In the genomic region with DNA sequence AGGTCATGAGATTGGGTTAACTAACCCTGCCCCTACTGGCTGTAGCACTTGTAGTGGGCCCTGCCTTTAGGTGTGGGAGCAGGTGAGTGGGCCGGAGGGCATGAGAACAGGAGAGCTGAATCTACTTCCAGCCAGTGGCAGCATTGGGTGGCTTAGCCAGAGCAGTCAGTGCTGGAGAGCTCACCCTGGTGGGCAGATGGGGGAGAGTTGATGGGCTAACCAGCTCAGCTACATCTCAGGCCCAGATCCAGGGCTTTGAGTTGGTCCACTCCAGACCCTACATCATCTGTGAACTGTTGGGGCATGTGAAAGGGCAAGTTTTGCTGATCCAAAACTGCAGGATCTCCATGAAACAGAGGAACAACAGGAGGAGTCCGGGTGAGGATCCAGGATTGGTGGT, we compare ENCODE assay signal across 36 mouse cellular contexts. TPM values are rescaled to one million over a fixed set of nuclear protein-coding genes. Genes with fewer than 3 reads are reported as not detected.
DNase-seq lines count a peak whose midpoint lies in the region; ATAC-seq and TF ChIP-seq lines count a peak whose summit lies in the region.
"Had no signal": no experiment of that assay in that cellular context is flagged by ENCODE, and none has a peak within 500 bp of the region (broad histone marks: within the 10 kb centered on the region; RNA-seq: fewer than 3 reads in every experiment).

No protein-coding gene starts in this region.

- in situ Hi-C loops in CH12.LX (cut with MboI; ENCODE audit: low pct_ligation_motif_present, low pct_unique_long_range_greater_than_20kb, low sequenced_read_pairs): no loop called here

- TF ChIP-seq RAD21 in CH12.LX (IDR thresholded peaks at IDR 0.05; ENCODE audit: low read depth, low read length): peak; percentile 10

- 88% methylated on average over 2 of the region's 2 CpGs for WGBS in heart, embryonic 10.5 days
- 85% methylated on average over 2 of the region's 2 CpGs for WGBS in heart, embryonic 12.5 days
- WGBS in lung, adult 2 months: 89% methylated on average over 2 of the region's 2 CpGs

- H3K4me2 ChIP-seq in heart, embryonic 12.5 days: no peak overlapping the region
- H3K4me2 ChIP-seq in CH12.LX (ENCODE audit: insufficient read depth, low read depth, poor library complexity, severe bottlenecking): no peak overlapping the region
- H3K4me2 ChIP-seq: embryonic facial prominence, embryonic 15.5 days; forebrain, embryonic 12.5 days; heart, embryonic 13.5 days; hindbrain, embryonic 15.5 days; limb, embryonic 13.5 days; neural tube, embryonic 13.5 days; stomach, embryonic 15.5 days had no signal

- no peaks in the 10 kb centered on the region for H3K9me3 ChIP-seq in heart, embryonic 10.5 days
- H3K9me3 ChIP-seq in heart, embryonic 12.5 days (replicated peaks): no peaks in the 10 kb centered on the region
- H3K9me3 ChIP-seq in CH12.LX (replicated peaks; ENCODE audit: low read length): no peaks in the 10 kb centered on the region
- H3K9me3 ChIP-seq: embryonic facial prominence, embryonic 10.5 days; embryonic facial prominence, embryonic 15.5 days; forebrain, embryonic 12.5 days; G1E; heart, embryonic 13.5 days; hindbrain, embryonic 10.5 days; hindbrain, embryonic 15.5 days; limb, embryonic 13.5 days; midbrain, embryonic 10.5 days; neural tube, embryonic 13.5 days; stomach, embryonic 15.5 days had no signal

- peak; percentile 38; the same call in 1 of the 2 replicates for TF ChIP-seq CTCF in lung, adult 2 months (IDR thresholded peaks at IDR 0.05; ENCODE audit: insufficient read depth, low read length)
- peak in 1 of 2 experiments; percentile 55; a peak in 2 of 4 replicates for TF ChIP-seq CTCF in CH12.LX (conservative IDR thresholded peaks at IDR 0.05 in 1 of 2, IDR thresholded peaks at IDR 0.05 in 1 of 2; ENCODE audit: low read depth in 2 of 2, low read length in 2 of 2)

- H3K9ac ChIP-seq in heart, embryonic 12.5 days: no peak overlapping the region
- H3K9ac ChIP-seq in CH12.LX (ENCODE audit: insufficient read depth, low read depth): no peak overlapping the region
- H3K9ac ChIP-seq: embryonic facial prominence, embryonic 15.5 days; forebrain, embryonic 12.5 days; forebrain, postnatal 0 days; heart, embryonic 13.5 days; hindbrain, embryonic 15.5 days; limb, embryonic 13.5 days; liver, embryonic 14.5 days; neural tube, embryonic 13.5 days; stomach, embryonic 15.5 days had no signal

- no peaks in the 10 kb centered on the region for H3K79me2 ChIP-seq in CH12.LX (replicated peaks; ENCODE audit: control insufficient read depth, extremely low read depth, insufficient read depth, poor library complexity, severe bottlenecking)

- no peaks in the 10 kb centered on the region for H3K27me3 ChIP-seq in heart, embryonic 10.5 days (ENCODE audit: insufficient read depth, poor library complexity, severe bottlenecking)
- H3K27me3 ChIP-seq in heart, embryonic 12.5 days (replicated peaks): no peaks in the 10 kb centered on the region
- no peaks in the 10 kb centered on the region for H3K27me3 ChIP-seq in CH12.LX (replicated peaks)
- H3K27me3 ChIP-seq: embryonic facial prominence, embryonic 15.5 days; forebrain, embryonic 12.5 days; heart, embryonic 13.5 days; hindbrain, embryonic 15.5 days; neural tube, embryonic 13.5 days; stomach, embryonic 15.5 days had no signal

- H3K36me3 ChIP-seq in heart, embryonic 10.5 days: 0 out of 2 replicates have a peak, but pooled peaks cover 5% of the 10 kb centered on the region
- H3K36me3 ChIP-seq in heart, embryonic 12.5 days: no peaks in the 10 kb centered on the region
- no peaks in the 10 kb centered on the region for H3K36me3 ChIP-seq in CH12.LX (replicated peaks in 1 of 2; ENCODE audit: control insufficient read depth in 1 of 2, insufficient read depth in 1 of 2, low read length in 1 of 2)
- H3K36me3 ChIP-seq: embryonic facial prominence, embryonic 10.5 days; embryonic facial prominence, embryonic 15.5 days; forebrain, embryonic 12.5 days; G1E; heart, embryonic 13.5 days; hindbrain, embryonic 10.5 days; hindbrain, embryonic 15.5 days; limb, embryonic 13.5 days; midbrain, embryonic 10.5 days; neural tube, embryonic 13.5 days; stomach, embryonic 15.5 days had no signal

- peak overlapping the region; percentile 29; the same call in 1 of the 2 replicates for H3K27ac ChIP-seq in heart, embryonic 10.5 days
- H3K27ac ChIP-seq in heart, embryonic 12.5 days (ENCODE audit: poor library complexity, severe bottlenecking): no peak overlapping the region
- H3K27ac ChIP-seq in CH12.LX (ENCODE audit: insufficient read depth, low read depth): no peak overlapping the region
- H3K27ac ChIP-seq: embryonic facial prominence, embryonic 10.5 days; embryonic facial prominence, embryonic 15.5 days; forebrain, embryonic 12.5 days; heart, embryonic 13.5 days; hindbrain, embryonic 10.5 days; hindbrain, embryonic 15.5 days; limb, embryonic 13.5 days; liver, embryonic 14.5 days; midbrain, embryonic 10.5 days; neural tube, embryonic 13.5 days; stomach, embryonic 15.5 days had no signal

- peaks cover 22% of the 10 kb centered on the region for H3K4me1 ChIP-seq in heart, embryonic 10.5 days
- H3K4me1 ChIP-seq in heart, embryonic 12.5 days (replicated peaks): peaks cover 10% of the 10 kb centered on the region
- H3K4me1 ChIP-seq in lung, adult 2 months (ENCODE audit: control insufficient read depth, insufficient read depth, low read length): no peaks in the 10 kb centered on the region; the same call in 1 of the 2 replicates
- peaks cover 2 to 14% of the 10 kb centered on the region in 2 experiments; a peak in 3 of 4 replicates for H3K4me1 ChIP-seq in CH12.LX (ENCODE audit: control insufficient read depth in 1 of 2, insufficient read depth in 2 of 2)
- H3K4me1 ChIP-seq: hindbrain, embryonic 15.5 days; stomach, embryonic 15.5 days had no signal

- DNase-seq in heart, embryonic 10.5 days (ENCODE audit: low spot score): no peak
- DNase-seq in lung, adult 2 months: no peak
- no peak for DNase-seq in lung, postnatal 4 days
- DNase-seq in CH12.LX (ENCODE audit: extremely low read depth): peak; percentile 12
- DNase-seq in ES-CJ7 (ENCODE audit: low read depth, low spot score): peak; percentile 30
- no peak for DNase-seq in natural killer cell, adult 2 months (ENCODE audit: low spot score in 2 of 2)
- no peak for DNase-seq in urinary bladder, adult 18-20 months (ENCODE audit: low spot score in 2 of 2)
- DNase-seq: adrenal gland, postnatal 10 days; cerebellum, adult 11-12 months; cerebellum, postnatal 25 days; forebrain, postnatal 0 days; gastrocnemius, postnatal 10 days; heart, postnatal 10 days; kidney, adult 2 months; kidney, postnatal 36 days; retina, postnatal 1 day; right cerebral cortex, postnatal 14 days; thymus, postnatal 25 days had no signal

- dilution Hi-C loops in CH12.LX (cut with MboI; ENCODE audit: extremely low pct_ligation_motif_present, extremely low pct_unique_long_range_greater_than_20kb, low sequenced_read_pairs): no loop called here

- no peak for ATAC-seq in heart, embryonic 12.5 days (ENCODE audit: insufficient number of reproducible peaks, low FRiP score)
- ATAC-seq: CD4-positive, CD25-positive, alpha-beta regulatory T cell, adult 4 months; forebrain, postnatal 0 days; inflammation-experienced regulatory T-cells, adult 6 months had no signal

- H3K4me3 ChIP-seq in heart, embryonic 10.5 days: no peak overlapping the region
- H3K4me3 ChIP-seq in heart, embryonic 12.5 days: no peak overlapping the region
- no peak overlapping the region for H3K4me3 ChIP-seq in lung, adult 2 months (replicated peaks; ENCODE audit: extremely low read depth, low read depth, low read length)
- H3K4me3 ChIP-seq in CH12.LX (replicated peaks in 1 of 3; ENCODE audit: low read depth in 2 of 3, low read length in 2 of 3, poor library complexity in 1 of 3): no peak overlapping the region
- H3K4me3 ChIP-seq: embryonic facial prominence, embryonic 10.5 days; embryonic facial prominence, embryonic 15.5 days; forebrain, embryonic 12.5 days; heart, embryonic 13.5 days; hindbrain, embryonic 10.5 days; hindbrain, embryonic 15.5 days; limb, embryonic 13.5 days; midbrain, embryonic 10.5 days; myocyte; neural tube, embryonic 13.5 days; stomach, embryonic 15.5 days had no signal

- TF ChIP-seq EP300 in CH12.LX (IDR thresholded peaks at IDR 0.05; ENCODE audit: low read length): no peak

- TF ChIP-seq POLR2A in lung, adult 2 months (IDR thresholded peaks at IDR 0.05; ENCODE audit: borderline replicate concordance, extremely low read depth, low read depth, low read length): no peak
- no peak for TF ChIP-seq POLR2A in CH12.LX (IDR thresholded peaks at IDR 0.05; ENCODE audit: low read depth, low read length)

TF ChIP-seq in CH12.LX, 34 proteins besides CTCF, POLR2A, EP300 and RAD21:
- TF ChIP-seq SMC3 (IDR thresholded peaks at IDR 0.05; ENCODE audit: low read depth, low read length) (peak; percentile 36; the same call in 1 of the 2 replicates), RCOR1 (conservative IDR thresholded peaks at IDR 0.05; ENCODE audit: low read depth, low read length) (no peak)

RNA-seq across cellular contexts. Expression of a gene that starts 8.4 kb away (rescaled TPM):
- 13.7 and 17.6 TPM in 2 replicates for polyA plus RNA-seq in heart, embryonic 10.5 days (2016; fragmentation: Nextera tagmentation; extraction: Ambion mirVana)
- polyA plus RNA-seq in heart, embryonic 12.5 days (2016; fragmentation: Nextera tagmentation; extraction: Ambion mirVana): 11.8 and 13.2 TPM in 2 replicates
- 7.3 and 13.3 TPM in 2 replicates for polyA plus RNA-seq in lung, adult 2 months (2012; rRNA removed)
- total RNA-seq in CH12.LX (2012; rRNA removed) (not detected in 2 replicates), CH12.LX (2014; rRNA removed) (not detected in 2 replicates)
- polyA plus RNA-seq in CH12.LX (2012; ENCODE audit: insufficient read length, low read depth): not detected in 2 replicates
- total RNA-seq: granulocyte monocyte progenitor cell, adult 5-6 weeks; megakaryocyte progenitor cell, adult 5-6 weeks had no signal
- polyA plus RNA-seq: CD4-positive, CD25-positive, alpha-beta regulatory T cell, adult 4 months; G1E; inflammation-experienced regulatory T-cells, adult 6 months; myocyte had no signal

Comparison
In these comparisons a context has a peak if more than half of its experiments do, and no peak if none do; other contexts are left out.
1. DNase-seq: peak in CH12.LX (single experiment) and ES-CJ7 (single experiment); none in heart, embryonic 10.5 days (single experiment), lung, adult 2 months (single experiment), lung, postnatal 4 days (0 of 2), natural killer cell, adult 2 months (0 of 2) and urinary bladder, adult 18-20 months (0 of 2).